Mouse (Mus musculus) embryonic facial prominence, embryonic 11.5 days (tissue): ENCODE measurements around the gene Cacng3. TPM values are rescaled to one million over a fixed set of nuclear protein-coding genes. Genes with fewer than 3 reads are reported as not detected.

ENCODE experiments used
- ATAC-seq: fragments of 200-750 bp; cut with Nextera tagmentation; replicated peaks from 2 replicates; pipeline ENCODE4 v1.8.0; 2017; ENCODE audit warnings: low read depth; ENCODE audit not compliant: insufficient number of reproducible peaks, low FRiP score, low TSS enrichment
- DNase-seq: peaks from one replicate; pipeline ENCODE4 v3.0.0-alpha.2; 2015; ENCODE audit warnings: low spot score
- H3K27ac ChIP-seq: fragments of 300-500 bp; sonication (generic); replicated peaks from 2 replicates; pipeline ENCODE4 v1.5.1; 2014; ENCODE audit warnings: mild to moderate bottlenecking, low read depth, low read length, control low read depth
- H3K27me3 ChIP-seq: fragments of 300-500 bp; sonication (generic); 2 replicates; pipeline ENCODE4 v1.6.1; 2014; ENCODE audit warnings: mild to moderate bottlenecking, low read length, moderate library complexity, mixed read lengths; ENCODE audit not compliant: control insufficient read depth, insufficient read depth
- H3K36me3 ChIP-seq: fragments of 300-500 bp; sonication (generic); replicated peaks from 2 replicates; pipeline ENCODE4 v1.6.1; 2014; ENCODE audit warnings: low read depth, mild to moderate bottlenecking, low read length, moderate library complexity, mixed read lengths; ENCODE audit not compliant: control insufficient read depth, insufficient read depth
- H3K4me1 ChIP-seq: fragments of 300-500 bp; sonication (generic); 2 replicates; pipeline ENCODE4 v1.6.1; 2014; ENCODE audit warnings: low read length, mixed read lengths; ENCODE audit not compliant: control insufficient read depth, insufficient read depth
- H3K4me2 ChIP-seq: fragments of 300-500 bp; sonication (generic); 2 replicates; pipeline ENCODE4 v1.6.1; 2014; ENCODE audit warnings: low read depth, mild to moderate bottlenecking, control low read depth, low read length, moderate library complexity
- H3K4me3 ChIP-seq: fragments of 300-500 bp; sonication (generic); 2 replicates; pipeline ENCODE4 v1.5.1; 2014; ENCODE audit warnings: low read depth, low read length, control low read depth
- H3K9ac ChIP-seq: fragments of 300-500 bp; sonication (generic); replicated peaks from 2 replicates; pipeline ENCODE4 v1.6.1; 2014; ENCODE audit warnings: mild to moderate bottlenecking, control low read depth, low read length
- H3K9me3 ChIP-seq: fragments of 300-500 bp; sonication (generic); replicated peaks from 2 replicates; pipeline ENCODE4 v1.6.1; 2016; ENCODE audit warnings: mild to moderate bottlenecking, low read length, inconsistent platforms, mixed read lengths; ENCODE audit not compliant: control insufficient read depth
- WGBS: fragments of 180-500 bp; shearing (Covaris S2); extraction: QIAGEN DNeasy Blood & Tissue Kit; methylation state at CpG from one replicate; pipeline ENCODE4 v1.1.7; 2014; 5-methylcytosine and 5-hydroxymethylcytosine counted together
- polyA plus RNA-seq: library from polyadenylated mRNA; unstranded; fragments of >200 nt; fragmentation: Nextera tagmentation; extraction: Ambion mirVana; gene quantifications from 2 replicates; pipeline ENCODE4 v1.2.1, GENCODE M21; 2014

Gene Cacng3
- polyA plus RNA-seq, 1 experiment from 2014 or later = 0.95 TPM

GRCm38 (mm10) chr7:122643676-122644075 lies 26.6 kb upstream of the Cacng3 start:
- Histone ChIP-seq H3K36me3 (no peaks in the 10 kb centered on the region), H3K9me3 (no peaks in the 10 kb centered on the region), H3K4me3 (no peak overlapping the region), H3K4me1 (no peaks in the 10 kb centered on the region), H3K9ac (no peak overlapping the region), H3K27me3 (no peaks in the 10 kb centered on the region), H3K4me2 (no peak overlapping the region), H3K27ac (no peak overlapping the region)
- ATAC-seq (no peak), DNase-seq (no peak)
- 88% methylated on average over 8 of the region's 8 CpGs for WGBS

- Histone ChIP-seq H3K9me3 (no peaks in the 10 kb centered on the region), H3K36me3 (no peaks in the 10 kb centered on the region), H3K4me2 (no peak overlapping the region), H3K9ac (no peak overlapping the region), H3K27me3 (no peaks in the 10 kb centered on the region), H3K4me1 (no peaks in the 10 kb centered on the region), H3K27ac (no peak overlapping the region), H3K4me3 (no peak overlapping the region)
- 83% methylated on average over 10 of the region's 10 CpGs for WGBS
- DNase-seq = no peak
- ATAC-seq = no peak
These were observed 21.0 kb upstream of the Cacng3 start for GRCm38 (mm10) chr7:122649306-122649705.

- Histone ChIP-seq H3K9ac (no peak overlapping the region), H3K4me3 (no peak overlapping the region), H3K36me3 (no peaks in the 10 kb centered on the region), H3K27ac (no peak overlapping the region), H3K4me2 (no peak overlapping the region), H3K9me3 (no peaks in the 10 kb centered on the region), H3K27me3 (no peaks in the 10 kb centered on the region), H3K4me1 (no peaks in the 10 kb centered on the region)
- no peak for ATAC-seq
- DNase-seq = no peak
- WGBS = 88% methylated on average over 3 of the region's 3 CpGs
These were observed 17.8 kb upstream of the Cacng3 start for GRCm38 (mm10) chr7:122652523-122652922.

- no peak overlapping the region for H3K4me3 ChIP-seq
- ATAC-seq (no peak), DNase-seq (no peak)
- no peak overlapping the region for H3K27ac ChIP-seq
- H3K36me3 ChIP-seq = no peaks in the 10 kb centered on the region
- 92% methylated on average over 3 of the region's 3 CpGs for WGBS
- H3K27me3 ChIP-seq = no peaks in the 10 kb centered on the region
- no peak overlapping the region for H3K9ac ChIP-seq
- H3K4me1 ChIP-seq = no peaks in the 10 kb centered on the region
- no peak overlapping the region for H3K4me2 ChIP-seq
- no peaks in the 10 kb centered on the region for H3K9me3 ChIP-seq
These were observed 13.6 kb upstream of the Cacng3 start for GRCm38 (mm10) chr7:122656671-122657070.

- DNase-seq (no peak), ATAC-seq (no peak)
- 88% methylated on average over 5 of the region's 5 CpGs for WGBS
- Histone ChIP-seq H3K4me3 (no peak overlapping the region), H3K27me3 (no peaks in the 10 kb centered on the region), H3K4me1 (no peaks in the 10 kb centered on the region), H3K36me3 (no peaks in the 10 kb centered on the region), H3K9me3 (no peaks in the 10 kb centered on the region), H3K27ac (no peak overlapping the region), H3K4me2 (no peak overlapping the region), H3K9ac (no peak overlapping the region)
These were observed 12.7 kb upstream of the Cacng3 start for GRCm38 (mm10) chr7:122657423-122658126.

- DNase-seq (no peak), ATAC-seq (no peak)
- Histone ChIP-seq H3K4me2 (no peak overlapping the region), H3K27me3 (no peaks in the 10 kb centered on the region), H3K4me1 (no peaks in the 10 kb centered on the region), H3K36me3 (no peaks in the 10 kb centered on the region), H3K4me3 (no peak overlapping the region), H3K27ac (no peak overlapping the region), H3K9ac (no peak overlapping the region), H3K9me3 (no peaks in the 10 kb centered on the region)
- 75% methylated on average over 7 of the region's 7 CpGs for WGBS
These were observed 4.8 kb upstream of the Cacng3 start for GRCm38 (mm10) chr7:122665311-122666049.

GRCm38 (mm10) chr7:122667903-122668302 lies 2.4 kb upstream of the Cacng3 start:
- no peak overlapping the region for H3K4me3 ChIP-seq
- DNase-seq (peak; percentile 65), ATAC-seq (no peak)
- no peak overlapping the region for H3K4me2 ChIP-seq
- no peaks in the 10 kb centered on the region for H3K4me1 ChIP-seq
- no peak overlapping the region for H3K27ac ChIP-seq
- 0 out of 2 replicates have a peak, but pooled peaks cover 5% of the 10 kb centered on the region for H3K27me3 ChIP-seq
- 31% methylated on average over 5 of the region's 5 CpGs for WGBS
- H3K36me3 ChIP-seq = no peaks in the 10 kb centered on the region
- no peak overlapping the region for H3K9ac ChIP-seq
- no peaks in the 10 kb centered on the region for H3K9me3 ChIP-seq
